Mouse (Mus musculus) kidney, postnatal 10 days (tissue): ENCODE measurements at regions not wholly inside any gene's neighbourhood (a gene's known extent, or its start where the extent isn't known, plus 50 kb on each side); places are given as distances from the start of the nearest gene placed in this dataset.
"Not testable (repeated sequence)": the region's sequence is repeated elsewhere in the genome, so short reads cannot be mapped to it uniquely, and the experiment has no call there.

Source experiments
- DNase-seq: peaks from one replicate; pipeline ENCODE4 v3.0.0; 2021; ENCODE audit warnings: mixed read lengths

DNA sequence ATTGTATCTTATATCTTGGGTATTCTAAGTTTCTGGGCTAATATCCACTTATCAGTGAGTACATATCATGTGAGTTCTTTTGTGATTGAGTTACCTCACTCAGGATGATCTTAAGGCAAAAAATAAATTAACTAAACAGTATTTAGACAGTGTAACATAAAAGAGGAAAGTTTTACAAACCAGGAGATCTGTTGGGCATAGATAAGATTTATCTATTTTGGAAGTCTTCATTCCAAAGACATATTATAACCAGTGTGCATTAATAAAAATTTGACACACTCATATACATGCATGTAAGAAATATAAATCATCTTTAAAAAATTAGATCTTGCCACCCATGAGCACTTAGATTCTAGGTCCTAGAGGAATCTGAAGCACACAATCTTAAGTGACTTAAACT is 343.9 kb upstream of the Fam174a start:
- DNase-seq: no peak

DNA sequence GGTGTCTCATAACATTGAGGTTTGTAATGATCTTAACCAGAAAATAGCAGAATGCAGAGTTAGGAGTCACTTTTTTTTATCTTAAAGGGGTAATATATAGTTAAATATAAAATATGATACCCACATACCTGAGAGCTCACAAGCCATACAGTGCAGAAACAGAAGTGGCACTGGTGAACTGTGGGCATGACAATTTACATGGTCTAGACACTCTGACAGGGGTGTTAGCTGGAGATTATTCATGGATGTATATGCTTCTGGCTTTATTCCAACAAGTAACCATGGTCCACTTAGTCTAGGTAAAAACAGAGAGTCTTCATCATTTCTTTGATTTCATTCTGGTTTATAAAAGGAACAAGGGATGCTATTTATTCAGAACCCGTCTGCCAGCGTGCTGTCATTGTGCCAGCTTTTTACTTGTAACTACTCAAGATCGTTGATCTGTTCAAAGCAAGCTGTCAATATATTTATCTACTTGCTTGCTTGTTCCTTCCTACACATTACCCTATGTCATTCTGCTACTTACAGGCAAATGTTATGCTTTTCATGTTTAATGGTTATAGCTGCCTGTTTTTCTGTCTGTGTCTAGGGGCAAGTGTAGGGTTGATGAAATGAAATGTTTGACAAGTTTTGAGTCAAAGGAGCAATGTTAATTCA is 343.2 kb upstream of the Fam174a start:
- DNase-seq: no peak

GRCm38 (mm10) chr1:94993338-94993737 is 320.1 kb upstream of the Fam174a start:
- no peak for DNase-seq

DNA sequence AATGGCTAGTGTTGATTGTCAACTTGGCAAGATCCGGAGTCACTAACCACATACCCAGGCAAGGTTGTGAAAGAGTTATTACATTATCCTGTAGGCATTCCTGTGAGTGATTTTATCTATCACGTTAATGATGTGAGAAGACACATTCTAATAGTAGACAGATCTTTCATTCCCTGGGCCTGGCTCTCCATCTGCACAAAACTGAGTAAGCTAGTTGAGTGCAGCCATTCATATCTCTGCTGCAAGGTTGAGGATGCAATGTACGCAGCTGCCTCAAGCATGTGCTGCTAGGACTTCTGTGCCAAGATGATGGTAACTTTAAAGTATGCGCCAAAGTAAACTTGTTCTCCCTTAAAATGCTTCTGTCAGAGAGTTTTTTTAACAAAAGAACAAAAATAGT is 309.5 kb upstream of the Fam174a start:
- DNase-seq: no peak

- DNase-seq: no peak
These were observed 282.8 kb upstream of the Fam174a start for GRCm38 (mm10) chr1:95030579-95030978.

DNA sequence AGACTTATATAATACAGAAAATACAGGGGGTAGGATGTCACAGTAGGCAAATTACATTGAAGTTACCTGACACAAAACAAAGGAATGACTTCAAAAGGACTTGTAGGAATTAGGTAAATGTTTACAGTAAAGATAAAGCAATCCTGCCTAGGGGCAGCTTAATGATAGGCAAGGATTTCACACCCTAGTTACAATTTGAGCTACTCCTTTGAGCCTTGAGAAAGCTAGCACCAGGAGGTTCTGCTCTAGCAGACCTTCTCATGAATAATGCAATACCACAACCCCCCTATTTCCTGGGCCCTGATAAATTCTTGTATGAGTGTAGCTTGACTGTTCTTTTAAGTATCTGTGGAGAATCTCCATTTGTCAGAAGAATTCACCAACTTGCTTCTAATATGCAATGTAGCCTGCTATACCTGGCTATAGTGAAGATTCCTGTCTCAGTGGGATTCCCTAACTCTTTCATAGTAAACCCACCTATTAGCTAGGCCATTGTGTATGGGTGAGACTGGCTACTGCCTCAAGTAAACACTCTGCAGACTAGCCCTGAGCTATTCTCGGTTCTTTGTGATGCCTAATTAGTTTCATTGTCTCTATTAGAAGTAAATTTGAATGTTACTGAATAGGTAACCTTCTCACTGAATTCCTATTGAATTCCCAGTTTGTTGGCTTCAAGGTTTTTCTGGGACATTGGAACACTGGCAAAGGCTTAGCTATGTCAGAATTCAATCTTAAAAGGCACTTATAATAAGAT is 279.6 kb upstream of the Fam174a start:
- not testable (repeated sequence) for DNase-seq

DNA sequence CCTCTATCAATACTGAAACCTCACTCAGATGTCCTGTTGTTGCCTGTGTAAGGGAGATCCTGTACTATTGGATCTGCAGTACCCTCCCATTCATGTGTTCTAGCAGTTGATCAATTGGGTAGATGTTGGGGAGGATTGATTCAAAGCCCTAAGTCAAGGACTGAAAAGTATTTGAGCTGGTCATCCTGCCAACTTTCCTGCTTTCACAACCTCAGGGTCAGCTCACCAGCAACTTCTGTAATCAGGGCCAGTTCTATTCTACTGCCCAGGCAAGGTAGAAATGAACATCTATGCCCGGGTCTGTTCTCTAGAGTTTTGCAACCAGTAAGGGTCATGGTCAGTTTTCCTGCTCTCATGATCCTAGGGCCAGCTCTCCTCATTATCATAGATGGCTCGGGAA is 275.0 kb upstream of the Fam174a start:
- no peak for DNase-seq

- DNase-seq: no peak
These were observed 273.1 kb upstream of the Fam174a start for GRCm38 (mm10) chr1:95040332-95040731.

- DNase-seq: no peak
These were observed 270.1 kb upstream of the Fam174a start for GRCm38 (mm10) chr1:95043355-95043754.

GRCm38 (mm10) chr1:95064330-95065193 is 248.9 kb upstream of the Fam174a start:
- DNase-seq: no peak

GRCm38 (mm10) chr1:95065620-95066019 is 247.8 kb upstream of the Fam174a start:
- DNase-seq: no peak

DNA sequence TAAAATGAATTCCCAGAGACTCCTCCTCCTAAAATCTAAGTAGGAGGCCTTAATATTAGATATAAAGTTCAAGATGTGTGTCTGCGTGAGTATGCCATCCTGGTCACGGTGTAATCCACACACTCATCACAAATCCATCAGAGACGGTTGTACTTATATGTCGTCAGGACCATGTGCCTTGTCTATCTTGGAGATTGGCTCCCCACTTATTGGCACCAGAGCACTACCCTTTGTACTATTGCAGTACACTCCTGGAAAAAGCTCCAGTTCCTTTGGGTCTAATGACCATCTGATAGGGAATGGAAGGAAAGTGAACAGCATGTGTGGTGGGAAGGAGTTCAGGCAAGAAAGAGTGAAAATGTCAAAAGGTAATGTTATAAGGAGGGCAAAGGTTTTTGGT is 247.4 kb upstream of the Fam174a start:
- DNase-seq: no peak

DNA sequence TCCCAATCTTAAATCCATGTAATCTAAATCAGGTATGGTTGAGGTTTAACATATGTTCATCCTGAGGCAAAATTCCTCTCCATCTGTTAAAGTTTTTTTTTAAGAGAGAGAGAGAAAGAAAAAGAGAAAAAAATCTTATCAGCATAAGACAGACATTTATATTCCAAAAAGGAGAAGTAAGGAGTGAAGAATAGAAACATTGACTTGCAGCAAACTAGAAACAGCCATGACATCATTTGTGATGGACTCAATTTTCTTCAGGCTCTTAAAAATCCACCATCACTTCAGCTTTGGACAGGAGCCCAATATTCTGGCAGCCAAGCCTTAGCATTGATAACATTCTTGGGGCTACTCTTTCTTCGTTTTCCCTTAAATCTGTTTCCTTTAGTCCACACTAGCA is 238.3 kb upstream of the Fam174a start:
- no peak for DNase-seq

- DNase-seq: no peak
These were observed 203.5 kb upstream of the Fam174a start for GRCm38 (mm10) chr1:95109966-95110365.

DNA sequence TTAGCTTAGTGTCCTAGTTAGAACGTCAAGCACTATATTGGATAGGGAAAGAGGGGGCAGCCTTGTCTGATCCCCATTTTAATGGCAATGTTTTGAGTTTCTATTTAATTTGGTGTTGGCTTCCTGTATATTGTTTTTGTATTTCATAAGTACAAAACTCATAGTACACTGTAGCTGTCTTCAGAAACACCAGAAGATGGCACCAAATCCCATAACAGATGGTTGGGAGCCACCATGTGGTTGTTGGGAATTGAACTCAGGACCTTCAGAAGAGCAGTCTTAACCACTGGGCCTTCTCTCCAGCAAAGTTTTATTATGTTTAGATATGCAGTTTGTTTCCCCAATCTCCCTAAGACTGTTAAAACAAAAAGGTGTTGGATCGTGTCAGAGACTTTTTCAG is 199.9 kb upstream of the Fam174a start:
- DNase-seq: no peak

- DNase-seq: no peak
These were observed 165.9 kb upstream of the Fam174a start for GRCm38 (mm10) chr1:95147531-95147930.

GRCm38 (mm10) chr1:95174013-95174582 is 139.3 kb upstream of the Fam174a start:
- DNase-seq: no peak

DNA sequence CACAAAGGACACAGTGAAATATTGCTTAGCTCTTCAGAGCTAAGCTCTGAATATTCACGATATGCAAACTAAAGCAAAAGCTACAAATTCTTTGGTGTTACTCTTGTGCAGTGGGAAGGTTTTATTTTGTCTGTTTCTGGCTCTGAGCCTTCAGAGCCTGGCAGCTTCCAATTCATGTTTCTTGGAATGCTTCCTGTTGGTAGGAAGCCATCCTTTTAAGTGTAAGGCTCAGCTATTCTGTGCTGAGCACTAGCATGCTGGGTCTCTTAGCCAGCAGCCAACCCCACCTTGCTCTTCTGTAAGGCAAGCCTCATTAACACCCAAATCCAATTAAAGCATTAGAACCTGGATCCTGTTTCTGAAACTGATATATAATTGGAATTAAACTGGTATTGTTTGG is 94.5 kb upstream of the Fam174a start:
- peak; percentile 2 for DNase-seq

- DNase-seq: no peak
These were observed 90.1 kb upstream of the Fam174a start for GRCm38 (mm10) chr1:95223289-95223688.

GRCm38 (mm10) chr1:95241671-95242150 is 71.7 kb upstream of the Fam174a start:
- no peak for DNase-seq
